Mouse (Mus musculus) megakaryocyte, embryonic 14.5 days (primary cell): ENCODE results near the gene Vamp3.

ENCODE experiments used
- FLI1 ChIP-seq: IDR thresholded peaks from 2 replicates; pipeline ENCODE4 v1.6.1; 2012; ENCODE audit warnings: low read length, inconsistent platforms, mixed read lengths
- GATA1 ChIP-seq: IDR thresholded peaks from 3 replicates; pipeline ENCODE4 v1.6.1; 2012; ENCODE audit warnings: mixed read lengths, low read length, inconsistent platforms, borderline replicate concordance

- TF ChIP-seq FLI1, result no peak
- TF ChIP-seq GATA1, result no peak
These were observed 20.0 kb downstream of the Vamp3 start for GRCm38 (mm10) chr4:151037800-151038199.
